Mouse (Mus musculus): ENCODE measurements at regions not wholly inside any gene's neighbourhood (a gene's known extent, or its start where the extent isn't known, plus 50 kb on each side); places are given as distances from the start of the nearest gene placed in this dataset.

DNA sequence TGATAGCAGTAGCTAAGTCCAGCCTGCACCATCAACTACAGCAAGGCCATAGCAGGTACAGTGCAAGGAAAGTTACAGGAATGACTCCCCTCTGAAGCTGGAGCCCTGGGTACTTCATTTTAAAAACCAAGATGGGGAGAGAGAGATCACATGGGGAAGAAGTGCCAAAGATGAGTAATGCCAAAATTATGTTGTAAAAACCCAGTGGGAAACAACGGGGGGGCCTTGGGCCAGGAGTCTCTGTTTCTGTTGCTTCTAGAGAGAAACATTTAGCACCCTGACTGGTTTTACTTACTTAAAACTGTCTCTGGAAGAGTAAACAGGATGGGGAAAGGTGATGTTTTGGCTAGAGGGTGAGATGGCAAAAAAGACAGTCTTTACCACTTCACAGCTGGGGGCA is 392.6 kb downstream of the Nedd1 start:
- Histone ChIP-seq H3K4me1 (replicated peaks) (peaks cover 29% of the 10 kb centered on the region), H3K36me3 (no peaks in the 10 kb centered on the region), H3K4me2 (replicated peaks) (no peak overlapping the region), H3K9ac (replicated peaks) (no peak overlapping the region), H3K9me3 (no peaks in the 10 kb centered on the region), H3K27me3 (no peaks in the 10 kb centered on the region), H3K4me3 (replicated peaks) (no peak overlapping the region), H3K27ac (no peak overlapping the region)
- no peak for ATAC-seq
- 91% methylated on average over 1 of the region's 1 CpGs for WGBS

DNA sequence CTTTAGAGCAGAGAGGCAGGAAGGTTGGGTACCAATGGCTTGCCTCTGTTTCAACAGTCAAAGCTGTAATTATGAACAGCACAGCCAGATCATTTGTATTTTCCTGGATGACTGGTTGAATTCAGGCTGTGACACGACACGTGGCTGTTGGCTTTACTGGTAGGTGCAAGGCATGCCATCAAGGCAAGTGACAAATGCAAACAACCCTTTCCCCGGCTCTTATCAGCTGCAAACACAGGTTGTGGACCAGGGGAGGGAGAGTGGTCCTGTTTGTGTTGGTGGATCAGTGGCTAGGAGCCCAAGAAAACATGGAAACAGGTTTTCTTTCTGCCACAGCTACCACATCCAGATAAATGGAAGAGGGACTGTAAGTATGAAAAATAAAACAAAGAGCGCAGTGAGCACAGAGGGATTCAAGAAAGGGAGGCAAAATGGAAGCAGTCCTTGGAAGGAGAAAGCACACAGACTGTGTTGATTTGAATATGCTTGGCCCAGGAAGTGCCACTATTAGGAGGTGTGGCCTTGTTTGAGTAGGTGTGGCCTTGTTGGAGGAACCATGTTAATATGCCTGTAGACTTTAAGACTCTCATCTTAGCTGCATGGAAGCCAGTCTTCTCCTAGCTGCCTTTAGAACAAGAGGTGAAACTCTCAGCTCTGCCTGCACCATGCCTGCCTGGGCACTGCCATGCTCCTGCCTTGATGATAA is 396.8 kb downstream of the Nedd1 start:
- 76% methylated on average over 4 of the region's 4 CpGs for WGBS

DNA sequence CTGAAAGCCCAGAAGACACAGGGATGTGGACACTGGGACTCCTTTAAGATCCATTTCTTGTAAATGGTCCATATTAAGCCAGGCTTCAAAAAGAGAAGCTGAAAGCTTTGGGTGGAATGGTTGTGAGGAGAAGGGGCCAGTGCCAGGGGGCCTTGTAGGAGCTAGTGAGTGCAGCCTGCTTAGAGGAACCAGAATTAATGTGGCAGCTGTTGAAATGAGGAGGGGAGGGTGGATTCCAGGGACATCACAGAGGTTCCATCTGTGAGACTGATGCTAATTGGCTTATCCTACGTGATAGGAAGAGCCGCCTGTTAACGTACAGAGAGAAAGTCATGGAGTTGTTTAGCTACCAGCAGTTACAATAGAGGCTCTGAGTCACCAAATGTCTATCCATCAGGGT is 407.6 kb downstream of the Nedd1 start:
- Histone ChIP-seq H3K9me3 (no peaks in the 10 kb centered on the region), H3K27ac (no peak overlapping the region), H3K36me3 (no peaks in the 10 kb centered on the region), H3K9ac (replicated peaks) (no peak overlapping the region), H3K4me3 (replicated peaks) (no peak overlapping the region), H3K27me3 (no peaks in the 10 kb centered on the region), H3K4me1 (replicated peaks) (peaks cover 10% of the 10 kb centered on the region; the same call in 1 of the 2 replicates), H3K4me2 (replicated peaks) (no peak overlapping the region)
- ATAC-seq = no peak
- 13% methylated on average over 3 of the region's 3 CpGs for WGBS

More for the DNA sequence above, 396.8 kb downstream of the Nedd1 start:
- Histone ChIP-seq H3K36me3 (no peaks in the 10 kb centered on the region), H3K4me1 (replicated peaks) (peaks cover 10% of the 10 kb centered on the region; the same call in 1 of the 2 replicates), H3K4me3 (replicated peaks) (no peak overlapping the region), H3K27ac (peak overlapping the region; percentile 44; the same call in 1 of the 2 replicates), H3K9ac (replicated peaks) (no peak overlapping the region), H3K27me3 (no peaks in the 10 kb centered on the region), H3K9me3 (no peaks in the 10 kb centered on the region), H3K4me2 (replicated peaks) (no peak overlapping the region)
- ATAC-seq = no peak

DNA sequence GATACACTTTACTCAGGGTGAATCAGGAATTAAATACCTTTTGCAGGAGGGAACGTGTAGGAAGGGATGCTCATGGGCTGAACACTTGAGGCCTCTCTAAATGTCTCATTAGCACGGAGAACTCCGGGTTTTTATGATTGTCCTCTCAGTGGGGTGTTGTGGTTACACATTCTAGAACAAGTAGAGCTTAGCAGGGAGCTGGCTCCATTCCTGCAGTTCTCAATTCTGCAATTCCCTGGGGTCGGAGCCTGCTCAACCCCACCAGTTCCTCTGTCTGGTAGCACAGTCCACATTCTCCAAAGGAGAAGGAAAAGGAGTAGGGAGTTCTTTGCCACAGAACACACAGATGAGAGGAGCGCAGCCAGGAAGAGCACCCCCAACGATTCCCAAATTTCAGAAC is 409.9 kb downstream of the Nedd1 start:
- Histone ChIP-seq H3K4me1 (replicated peaks) (peaks cover 10% of the 10 kb centered on the region; the same call in 1 of the 2 replicates), H3K36me3 (no peaks in the 10 kb centered on the region), H3K9ac (replicated peaks) (no peak overlapping the region), H3K4me2 (replicated peaks) (no peak overlapping the region), H3K27me3 (no peaks in the 10 kb centered on the region), H3K9me3 (no peaks in the 10 kb centered on the region), H3K4me3 (replicated peaks) (no peak overlapping the region), H3K27ac (no peak overlapping the region)
- ATAC-seq = no peak
- 78% methylated on average over 6 of the region's 6 CpGs for WGBS

- no peak for ATAC-seq
- Histone ChIP-seq H3K27ac (no peak overlapping the region), H3K4me2 (replicated peaks) (no peak overlapping the region), H3K9me3 (no peaks in the 10 kb centered on the region), H3K4me3 (replicated peaks) (no peak overlapping the region), H3K27me3 (no peaks in the 10 kb centered on the region), H3K36me3 (no peaks in the 10 kb centered on the region), H3K9ac (replicated peaks) (no peak overlapping the region), H3K4me1 (replicated peaks) (peaks cover 3% of the 10 kb centered on the region; the same call in 1 of the 2 replicates)
- WGBS = 92% methylated on average over 3 of the region's 3 CpGs
These were observed 413.6 kb downstream of the Nedd1 start for GRCm38 (mm10) chr10:92308643-92309042.

DNA sequence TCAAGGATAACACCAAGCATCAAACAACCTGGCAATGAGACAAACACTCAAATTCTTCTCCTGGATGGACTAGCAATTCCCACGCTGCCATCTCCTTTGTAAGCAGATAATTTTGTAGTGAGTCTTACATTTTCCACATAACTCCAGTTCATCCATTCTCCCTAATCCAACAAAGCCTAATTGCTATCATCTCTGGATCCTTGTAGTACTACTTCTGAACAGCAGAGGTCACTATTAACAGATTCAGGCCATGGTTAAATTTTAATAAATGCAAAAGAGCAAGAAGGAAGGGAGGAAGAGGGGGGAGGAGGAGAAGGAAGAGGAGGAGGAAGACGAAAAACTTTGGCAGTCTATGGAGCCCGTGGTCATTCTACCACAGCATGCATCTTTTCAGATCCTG is 414.4 kb downstream of the Nedd1 start:
- H3K9me3 ChIP-seq = no peaks in the 10 kb centered on the region
- peaks cover 3% of the 10 kb centered on the region; the same call in 1 of the 2 replicates for H3K4me1 ChIP-seq (replicated peaks)
- 37% methylated on average over 3 of the region's 3 CpGs for WGBS
- H3K36me3 ChIP-seq = no peaks in the 10 kb centered on the region
- H3K27me3 ChIP-seq = no peaks in the 10 kb centered on the region
- ATAC-seq = no peak
- no peak overlapping the region for H3K4me2 ChIP-seq (replicated peaks)
- H3K4me3 ChIP-seq (replicated peaks) = no peak overlapping the region
- H3K27ac ChIP-seq = no peak overlapping the region
- no peak overlapping the region for H3K9ac ChIP-seq (replicated peaks)

- Histone ChIP-seq H3K4me1 (replicated peaks) (peaks cover 17% of the 10 kb centered on the region), H3K9me3 (no peaks in the 10 kb centered on the region), H3K27ac (no peak overlapping the region), H3K36me3 (no peaks in the 10 kb centered on the region), H3K4me3 (replicated peaks) (no peak overlapping the region), H3K9ac (replicated peaks) (no peak overlapping the region), H3K4me2 (replicated peaks) (no peak overlapping the region), H3K27me3 (no peaks in the 10 kb centered on the region)
- ATAC-seq = no peak
- WGBS = 82% methylated on average over 13 of the region's 13 CpGs
These were observed 423.5 kb downstream of the Nedd1 start for GRCm38 (mm10) chr10:92298693-92299092.

- H3K9ac ChIP-seq (replicated peaks) = no peak overlapping the region
- peak overlapping the region; percentile 31 for H3K4me2 ChIP-seq (replicated peaks)
- no peaks in the 10 kb centered on the region for H3K27me3 ChIP-seq
- no peaks in the 10 kb centered on the region for H3K9me3 ChIP-seq
- WGBS = 51% methylated on average over 4 of the region's 4 CpGs
- H3K27ac ChIP-seq = peak overlapping the region; percentile 76; the same call in 1 of the 2 replicates
- peaks cover 17% of the 10 kb centered on the region for H3K4me1 ChIP-seq (replicated peaks)
- no peaks in the 10 kb centered on the region for H3K36me3 ChIP-seq
- no peak for ATAC-seq
- no peak overlapping the region for H3K4me3 ChIP-seq (replicated peaks)
These were observed 425.4 kb downstream of the Nedd1 start for GRCm38 (mm10) chr10:92296837-92297236.

GRCm38 (mm10) chr10:92296303-92296702 is 425.9 kb downstream of the Nedd1 start:
- Histone ChIP-seq H3K4me1 (replicated peaks) (peaks cover 17% of the 10 kb centered on the region), H3K27me3 (no peaks in the 10 kb centered on the region), H3K27ac (peak overlapping the region; percentile 76), H3K9me3 (no peaks in the 10 kb centered on the region), H3K4me3 (replicated peaks) (no peak overlapping the region), H3K9ac (replicated peaks) (no peak overlapping the region), H3K4me2 (replicated peaks) (peak overlapping the region; percentile 31), H3K36me3 (no peaks in the 10 kb centered on the region)
- ATAC-seq = no peak
- WGBS = 28% methylated on average over 9 of the region's 9 CpGs

DNA sequence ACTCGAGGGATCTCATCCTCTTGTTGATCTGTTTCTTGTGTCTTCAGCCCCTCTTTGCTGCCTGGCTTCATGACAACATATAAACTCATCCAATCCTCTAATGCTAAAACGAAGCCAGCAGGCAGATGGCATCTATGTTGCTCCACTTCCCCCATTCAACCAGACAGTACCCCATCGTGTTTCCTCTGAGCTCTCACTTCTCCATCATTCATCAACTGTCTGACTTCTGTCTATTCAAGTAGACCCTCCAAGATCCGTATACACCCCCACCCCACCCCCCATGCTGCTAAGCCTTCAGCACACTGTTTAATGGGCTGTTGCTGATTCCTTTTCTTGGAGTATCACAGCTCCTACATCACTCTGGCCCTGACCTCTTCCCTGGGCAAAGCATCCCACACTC is 429.0 kb downstream of the Nedd1 start:
- no peaks in the 10 kb centered on the region for H3K27me3 ChIP-seq
- H3K27ac ChIP-seq = no peak overlapping the region
- H3K4me2 ChIP-seq (replicated peaks) = no peak overlapping the region
- 68% methylated on average over 4 of the region's 4 CpGs for WGBS
- no peak for ATAC-seq
- H3K36me3 ChIP-seq = no peaks in the 10 kb centered on the region
- H3K4me1 ChIP-seq (replicated peaks) = peaks cover 14% of the 10 kb centered on the region
- no peak overlapping the region for H3K4me3 ChIP-seq (replicated peaks)
- H3K9me3 ChIP-seq = no peaks in the 10 kb centered on the region
- H3K9ac ChIP-seq (replicated peaks) = no peak overlapping the region

DNA sequence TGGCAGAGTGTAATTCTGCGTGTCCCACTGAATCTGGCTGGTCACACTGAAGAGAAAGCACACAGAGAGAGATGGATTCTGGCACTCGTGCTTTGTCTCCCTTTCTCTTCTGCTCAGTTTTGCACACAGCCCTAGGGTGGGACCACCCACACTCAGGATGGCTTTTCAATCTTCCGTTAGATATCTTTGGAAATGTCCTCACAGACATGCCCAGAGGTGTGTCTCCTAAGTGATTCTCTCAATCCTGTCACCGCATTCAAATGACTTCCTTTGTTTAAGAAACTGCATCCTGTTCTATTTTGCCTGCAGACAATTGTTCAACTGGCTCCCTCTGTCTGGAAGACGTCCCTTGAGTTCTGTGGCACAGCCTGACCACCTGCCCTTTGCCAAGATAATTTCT is 433.0 kb downstream of the Nedd1 start:
- WGBS = 37% methylated on average over 5 of the region's 5 CpGs

DNA sequence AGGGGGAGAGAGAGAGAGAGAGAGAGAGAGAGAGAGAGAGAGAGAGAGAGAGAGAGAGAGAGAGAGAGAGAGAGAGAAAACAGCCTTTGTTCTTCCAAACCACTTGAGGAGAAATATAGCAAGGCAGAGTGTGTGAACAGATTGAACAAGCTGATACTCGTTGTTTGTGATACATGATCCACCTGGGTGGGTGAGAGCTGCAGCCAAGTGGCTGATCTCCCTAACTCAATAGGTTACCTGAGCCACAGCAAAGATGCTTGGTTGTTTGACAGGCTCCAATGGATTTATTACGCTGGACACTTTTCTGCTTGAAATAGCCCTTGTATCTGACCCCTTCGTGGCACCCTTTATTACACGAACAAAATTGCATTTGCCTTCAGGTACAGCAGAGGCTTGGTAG is 438.0 kb downstream of the Nedd1 start:
- no peak overlapping the region for H3K4me2 ChIP-seq (replicated peaks)
- no peaks in the 10 kb centered on the region for H3K27me3 ChIP-seq
- H3K9me3 ChIP-seq = no peaks in the 10 kb centered on the region
- H3K27ac ChIP-seq = no peak overlapping the region
- no peak overlapping the region for H3K9ac ChIP-seq (replicated peaks)
- WGBS = 73% methylated on average over 4 of the region's 4 CpGs
- no peak overlapping the region for H3K4me3 ChIP-seq (replicated peaks)
- H3K36me3 ChIP-seq = no peaks in the 10 kb centered on the region
- no peak for ATAC-seq
- H3K4me1 ChIP-seq (replicated peaks) = no peaks in the 10 kb centered on the region

More for the DNA sequence above, 433.0 kb downstream of the Nedd1 start:
- no peaks in the 10 kb centered on the region for H3K4me1 ChIP-seq (replicated peaks)
- H3K27ac ChIP-seq = no peak overlapping the region
- H3K9ac ChIP-seq (replicated peaks) = no peak overlapping the region
- no peaks in the 10 kb centered on the region for H3K9me3 ChIP-seq
- no peaks in the 10 kb centered on the region for H3K36me3 ChIP-seq
- ATAC-seq = no peak
- no peak overlapping the region for H3K4me2 ChIP-seq (replicated peaks)
- no peak overlapping the region for H3K4me3 ChIP-seq (replicated peaks)
- H3K27me3 ChIP-seq = no peaks in the 10 kb centered on the region

GRCm38 (mm10) chr10:92277981-92278380 is 444.2 kb downstream of the Nedd1 start:
- Histone ChIP-seq H3K27me3 (no peaks in the 10 kb centered on the region), H3K9me3 (no peaks in the 10 kb centered on the region), H3K9ac (replicated peaks) (no peak overlapping the region), H3K4me1 (replicated peaks) (no peaks in the 10 kb centered on the region), H3K36me3 (no peaks in the 10 kb centered on the region), H3K4me3 (replicated peaks) (no peak overlapping the region), H3K4me2 (replicated peaks) (no peak overlapping the region), H3K27ac (no peak overlapping the region)
- ATAC-seq = no peak
- WGBS = 38% methylated on average over 2 of the region's 2 CpGs

Measured in midbrain, embryonic 13.5 days (tissue).